Comparison of ENCODE assay signal across 18 mouse cellular contexts in the genomic region with DNA sequence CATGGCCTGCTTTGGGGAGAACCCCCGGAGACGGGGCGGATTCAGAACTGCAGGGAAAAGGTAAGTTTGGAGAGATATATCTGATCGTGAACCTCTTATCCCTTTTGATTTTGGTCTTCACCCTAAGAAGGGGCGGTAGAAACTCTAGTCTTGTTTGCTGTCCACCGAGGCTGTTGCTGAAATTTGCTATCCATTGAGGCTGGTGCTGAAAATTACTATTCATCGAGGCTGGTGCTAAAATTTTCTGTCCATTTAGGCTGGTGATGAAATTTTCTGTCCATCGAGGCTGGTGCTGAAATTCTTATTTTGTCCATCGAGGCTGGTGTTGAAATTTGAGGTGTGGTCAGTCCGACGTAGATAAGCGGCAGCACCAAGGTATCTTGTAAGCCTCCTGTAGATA. TPM values are rescaled to one million over a fixed set of nuclear protein-coding genes. Genes with fewer than 3 reads are reported as not detected.
A peak's percentile ranks its signal among the peaks of the same experiment; 100 is the strongest.
DNase-seq lines count a peak whose midpoint lies in the region; ATAC-seq and TF ChIP-seq lines count a peak whose summit lies in the region.
"Not testable (repeated sequence)": the region's sequence is repeated elsewhere in the genome, so short reads cannot be mapped to it uniquely, and the experiment has no call there.
"Had no signal": no experiment of that assay in that cellular context is flagged by ENCODE, and none has a peak within 500 bp of the region (broad histone marks: within the 10 kb centered on the region; RNA-seq: fewer than 3 reads in every experiment).

No protein-coding gene starts in this region.

- DNase-seq in ES-CJ7 (ENCODE audit: low read depth, low spot score) (peak; percentile 3), ZHBTc4 (ENCODE audit: low read depth, low spot score) (peak; percentile 43)
- DNase-seq in embryo, embryonic 11 days, result peak; percentile 12
- DNase-seq in forelimb bud, embryonic 11.5 days (ENCODE audit: low read depth, low spot score), result peak; percentile 19
- DNase-seq in kidney, postnatal 0 days (ENCODE audit: low spot score), result peak; percentile 11
- peak; percentile 56 for DNase-seq in lung, embryonic 14.5 days

- H3K4me3 ChIP-seq in kidney, postnatal 0 days (replicated peaks; ENCODE audit: low read depth, low read length); lung, embryonic 14.5 days (ENCODE audit: low read depth, low read length): not testable (repeated sequence)

- not testable (repeated sequence) for H3K9ac ChIP-seq in kidney, postnatal 0 days (ENCODE audit: low read depth, low read length); lung, embryonic 14.5 days

- 88% methylated on average over 12 of the region's 12 CpGs for WGBS in kidney, postnatal 0 days
- WGBS in lung, embryonic 14.5 days, result 76% methylated on average over 12 of the region's 12 CpGs

- not testable (repeated sequence) for H3K9me3 ChIP-seq in kidney, postnatal 0 days (replicated peaks; ENCODE audit: low read length); lung, embryonic 14.5 days (ENCODE audit: low read depth, low read length)

- H3K27ac ChIP-seq in kidney, postnatal 0 days; lung, embryonic 14.5 days (ENCODE audit: low read depth): not testable (repeated sequence)

- not testable (repeated sequence) for TF ChIP-seq CTCF in kidney, postnatal 0 days (IDR thresholded peaks at IDR 0.05; ENCODE audit: low read depth); lung, embryonic 14.5 days (IDR thresholded peaks at IDR 0.05; ENCODE audit: low read depth)

- not testable (repeated sequence) for H3K27me3 ChIP-seq in kidney, postnatal 0 days (ENCODE audit: insufficient read depth, low read length); lung, embryonic 14.5 days (ENCODE audit: insufficient read depth, low read length)

- not testable (repeated sequence) for H3K36me3 ChIP-seq in kidney, postnatal 0 days (ENCODE audit: insufficient read depth, low read length); lung, embryonic 14.5 days (ENCODE audit: insufficient read depth)

- ATAC-seq in kidney, postnatal 0 days (replicated peaks; ENCODE audit: low FRiP score, low read depth); lung, embryonic 14.5 days (ENCODE audit: insufficient read depth): not testable (repeated sequence)

- H3K4me2 ChIP-seq in kidney, postnatal 0 days (ENCODE audit: low read length); lung, embryonic 14.5 days: not testable (repeated sequence)

- not testable (repeated sequence) for H3K4me1 ChIP-seq in kidney, postnatal 0 days (replicated peaks; ENCODE audit: insufficient read depth, low read length); lung, embryonic 14.5 days (ENCODE audit: insufficient read depth)

RNA-seq across cellular contexts. Expression of gene Gm5936, which starts 19.1 kb away (rescaled TPM):
- not detected in 2 replicates for polyA plus RNA-seq in kidney, postnatal 0 days (2015; fragmentation: Nextera tagmentation; extraction: Ambion mirVana)
- not detected in 2 replicates for polyA plus RNA-seq in lung, embryonic 14.5 days (2014; fragmentation: Nextera tagmentation; extraction: Ambion mirVana)
- polyA plus RNA-seq: adrenal gland, adult 2 months; cerebellum, adult 2 months; embryonic facial prominence, embryonic 15.5 days; heart, embryonic 15.5 days; hindbrain, embryonic 13.5 days; limb, embryonic 13.5 days; liver, embryonic 12.5 days; liver, postnatal 0 days; lung, postnatal 0 days; neural tube, embryonic 15.5 days; Patski; stomach, embryonic 15.5 days had no signal

Comparison
In these comparisons a context has a peak if more than half of its experiments do, and no peak if none do; other contexts are left out.
1. DNase-seq: peak in every context shown above with its lines; median percentile 56 in lung, embryonic 14.5 days; 43 in ZHBTc4; 19 in forelimb bud, embryonic 11.5 days; 12 in embryo, embryonic 11 days; 11 in kidney, postnatal 0 days; 3 in ES-CJ7.